Mouse (Mus musculus): ENCODE measurements around the gene Tex35. TPM values are rescaled to one million over a fixed set of nuclear protein-coding genes. Genes with fewer than 3 reads are reported as not detected.

Tex35 gene
- polyA plus RNA-seq (2017; shearing (Covaris generic)), result not detected

GRCm38 (mm10) chr1:157108580-157108979, at the start of gene Tex35:
Gene Tex35 (minus strand): TSS chr1:157108680.

Other genes with a start within 250 kb of the Tex35 start
- 10 to 100 TPM; 47.0 to 68.8 TPM for gene Ralgps2, start 169.1 kb downstream of the Tex35 start, polyA plus RNA-seq (2017; shearing (Covaris generic))

Measured in inflammation-experienced regulatory T-cells (primary cell).